Mouse (Mus musculus): ENCODE data around the gene Svop. TPM values are rescaled to one million over a fixed set of nuclear protein-coding genes. Genes with fewer than 3 reads are reported as not detected.

The Svop gene
- polyA plus RNA-seq, 1 experiment from 2014 or later: 2.1 TPM

GRCm38 (mm10) chr5:114065161-114065560 lies 26.2 kb downstream of the Svop start, which contains the start of gene Usp30:
Gene Usp30, plus strand, starts transcription at chr5:114065461.
- DNase-seq (ENCODE audit: low spot score) (no peak), ATAC-seq (ENCODE audit: low read depth) (no peak)
- Histone ChIP-seq H3K9ac (ENCODE audit: low read depth, low read length) (no peak within 1 kb of the TSS), H3K36me3 (ENCODE audit: control insufficient read depth, insufficient read depth, low read length) (no peaks in the 10 kb centered on the region), H3K4me1 (ENCODE audit: control insufficient read depth, insufficient read depth, low read length) (no peaks in the 10 kb centered on the region), H3K9me3 (ENCODE audit: control insufficient read depth, low read length) (no peaks in the 10 kb centered on the region), H3K27ac (replicated peaks; ENCODE audit: low read depth, low read length) (no peak within 1 kb of the TSS), H3K4me2 (ENCODE audit: low read depth, low read length) (no peak within 1 kb of the TSS), H3K27me3 (replicated peaks; ENCODE audit: control insufficient read depth, insufficient read depth, low read length) (no peaks in the 10 kb centered on the region), H3K4me3 (ENCODE audit: low read depth, low read length) (no peak within 1 kb of the TSS)
- 92% methylated on average over 6 of the region's 6 CpGs for WGBS

GRCm38 (mm10) chr5:114063958-114064357 lies 27.4 kb downstream of the Svop start:
- Histone ChIP-seq H3K27me3 (replicated peaks; ENCODE audit: control insufficient read depth, insufficient read depth, low read length) (no peaks in the 10 kb centered on the region), H3K4me1 (ENCODE audit: control insufficient read depth, insufficient read depth, low read length) (no peaks in the 10 kb centered on the region), H3K9me3 (ENCODE audit: control insufficient read depth, low read length) (no peaks in the 10 kb centered on the region), H3K36me3 (ENCODE audit: control insufficient read depth, insufficient read depth, low read length) (no peaks in the 10 kb centered on the region), H3K27ac (replicated peaks; ENCODE audit: low read depth, low read length) (no peak overlapping the region), H3K9ac (ENCODE audit: low read depth, low read length) (no peak overlapping the region), H3K4me3 (ENCODE audit: low read depth, low read length) (no peak overlapping the region), H3K4me2 (ENCODE audit: low read depth, low read length) (no peak overlapping the region)
- DNase-seq (ENCODE audit: low spot score) (no peak), ATAC-seq (ENCODE audit: low read depth) (no peak)
- WGBS: 68% methylated on average over 4 of the region's 4 CpGs

GRCm38 (mm10) chr5:114061675-114062074 lies 29.7 kb downstream of the Svop start:
- no peak for DNase-seq (ENCODE audit: low spot score)
- WGBS: 48% methylated on average over 6 of the region's 7 CpGs
- Histone ChIP-seq H3K9me3 (ENCODE audit: control insufficient read depth, low read length) (no peaks in the 10 kb centered on the region), H3K4me2 (ENCODE audit: low read depth, low read length) (no peak overlapping the region), H3K4me3 (ENCODE audit: low read depth, low read length) (no peak overlapping the region), H3K27me3 (replicated peaks; ENCODE audit: control insufficient read depth, insufficient read depth, low read length) (no peaks in the 10 kb centered on the region), H3K4me1 (ENCODE audit: control insufficient read depth, insufficient read depth, low read length) (no peaks in the 10 kb centered on the region), H3K36me3 (ENCODE audit: control insufficient read depth, insufficient read depth, low read length) (no peaks in the 10 kb centered on the region), H3K9ac (ENCODE audit: low read depth, low read length) (no peak overlapping the region), H3K27ac (replicated peaks; ENCODE audit: low read depth, low read length) (no peak overlapping the region)
- no peak for ATAC-seq (ENCODE audit: low read depth)

GRCm38 (mm10) chr5:114057129-114057731 lies 34.1 kb downstream of the Svop start:
- Histone ChIP-seq H3K4me3 (ENCODE audit: low read depth, low read length) (no peak overlapping the region), H3K27me3 (replicated peaks; ENCODE audit: control insufficient read depth, insufficient read depth, low read length) (no peaks in the 10 kb centered on the region), H3K9me3 (ENCODE audit: control insufficient read depth, low read length) (no peaks in the 10 kb centered on the region), H3K4me2 (ENCODE audit: low read depth, low read length) (no peak overlapping the region), H3K4me1 (ENCODE audit: control insufficient read depth, insufficient read depth, low read length) (no peaks in the 10 kb centered on the region), H3K9ac (ENCODE audit: low read depth, low read length) (no peak overlapping the region), H3K27ac (replicated peaks; ENCODE audit: low read depth, low read length) (no peak overlapping the region), H3K36me3 (ENCODE audit: control insufficient read depth, insufficient read depth, low read length) (no peaks in the 10 kb centered on the region)
- DNase-seq (ENCODE audit: low spot score) (no peak), ATAC-seq (ENCODE audit: low read depth) (no peak)
- WGBS: 72% methylated on average over 9 of the region's 9 CpGs

GRCm38 (mm10) chr5:114052246-114052761 lies 39.1 kb downstream of the Svop start:
- no peaks in the 10 kb centered on the region for H3K27me3 ChIP-seq (replicated peaks; ENCODE audit: control insufficient read depth, insufficient read depth, low read length)
- H3K9me3 ChIP-seq (ENCODE audit: control insufficient read depth, low read length): no peaks in the 10 kb centered on the region
- H3K4me3 ChIP-seq (ENCODE audit: low read depth, low read length): no peak overlapping the region; the same call in 1 of the 2 replicates
- no peaks in the 10 kb centered on the region for H3K36me3 ChIP-seq (ENCODE audit: control insufficient read depth, insufficient read depth, low read length)
- WGBS: 28% methylated on average over 9 of the region's 9 CpGs
- no peaks in the 10 kb centered on the region for H3K4me1 ChIP-seq (ENCODE audit: control insufficient read depth, insufficient read depth, low read length)
- H3K9ac ChIP-seq (ENCODE audit: low read depth, low read length): no peak overlapping the region
- DNase-seq (ENCODE audit: low spot score) (peak; percentile 73), ATAC-seq (ENCODE audit: low read depth) (peak; percentile 26; the same call in 1 of the 2 replicates)
- no peak overlapping the region for H3K27ac ChIP-seq (replicated peaks; ENCODE audit: low read depth, low read length)
- H3K4me2 ChIP-seq (ENCODE audit: low read depth, low read length): peak overlapping the region; percentile 36

GRCm38 (mm10) chr5:114048731-114049308 lies 42.5 kb downstream of the Svop start:
- WGBS: 54% methylated on average over 12 of the region's 12 CpGs

GRCm38 (mm10) chr5:114047182-114047581 lies 44.2 kb downstream of the Svop start:
- Histone ChIP-seq H3K4me1 (ENCODE audit: control insufficient read depth, insufficient read depth, low read length) (no peaks in the 10 kb centered on the region), H3K4me2 (ENCODE audit: low read depth, low read length) (no peak overlapping the region), H3K9ac (ENCODE audit: low read depth, low read length) (no peak overlapping the region), H3K36me3 (ENCODE audit: control insufficient read depth, insufficient read depth, low read length) (no peaks in the 10 kb centered on the region), H3K9me3 (ENCODE audit: control insufficient read depth, low read length) (no peaks in the 10 kb centered on the region), H3K4me3 (ENCODE audit: low read depth, low read length) (no peak overlapping the region), H3K27ac (replicated peaks; ENCODE audit: low read depth, low read length) (no peak overlapping the region), H3K27me3 (replicated peaks; ENCODE audit: control insufficient read depth, insufficient read depth, low read length) (no peaks in the 10 kb centered on the region)
- WGBS: 75% methylated on average over 5 of the region's 5 CpGs
- DNase-seq (ENCODE audit: low spot score): no peak
- ATAC-seq (ENCODE audit: low read depth): no peak

More at GRCm38 (mm10) chr5:114048731-114049308, 42.5 kb downstream of the Svop start:
- H3K36me3 ChIP-seq (ENCODE audit: control insufficient read depth, insufficient read depth, low read length): no peaks in the 10 kb centered on the region
- H3K27me3 ChIP-seq (replicated peaks; ENCODE audit: control insufficient read depth, insufficient read depth, low read length): no peaks in the 10 kb centered on the region
- H3K4me3 ChIP-seq (ENCODE audit: low read depth, low read length): no peak overlapping the region
- H3K4me1 ChIP-seq (ENCODE audit: control insufficient read depth, insufficient read depth, low read length): no peaks in the 10 kb centered on the region
- no peak overlapping the region for H3K9ac ChIP-seq (ENCODE audit: low read depth, low read length)
- no peaks in the 10 kb centered on the region for H3K9me3 ChIP-seq (ENCODE audit: control insufficient read depth, low read length)
- H3K27ac ChIP-seq (replicated peaks; ENCODE audit: low read depth, low read length): no peak overlapping the region
- ATAC-seq (ENCODE audit: low read depth) (no peak), DNase-seq (ENCODE audit: low spot score) (no peak)
- H3K4me2 ChIP-seq (ENCODE audit: low read depth, low read length): no peak overlapping the region

- WGBS: 52% methylated on average over 3 of the region's 3 CpGs
Measured at GRCm38 (mm10) chr5:114046604-114047003, 44.8 kb downstream of the Svop start.

GRCm38 (mm10) chr5:114046151-114046550 lies 45.2 kb downstream of the Svop start:
- WGBS: 59% methylated on average over 3 of the region's 3 CpGs
- Histone ChIP-seq H3K4me1 (ENCODE audit: control insufficient read depth, insufficient read depth, low read length) (0 out of 2 replicates have a peak, but pooled peaks cover under 1% of the 10 kb centered on the region), H3K27ac (replicated peaks; ENCODE audit: low read depth, low read length) (no peak overlapping the region), H3K4me3 (ENCODE audit: low read depth, low read length) (no peak overlapping the region), H3K36me3 (ENCODE audit: control insufficient read depth, insufficient read depth, low read length) (no peaks in the 10 kb centered on the region), H3K9ac (ENCODE audit: low read depth, low read length) (no peak overlapping the region), H3K27me3 (replicated peaks; ENCODE audit: control insufficient read depth, insufficient read depth, low read length) (no peaks in the 10 kb centered on the region), H3K9me3 (ENCODE audit: control insufficient read depth, low read length) (no peaks in the 10 kb centered on the region), H3K4me2 (ENCODE audit: low read depth, low read length) (no peak overlapping the region)
- ATAC-seq (ENCODE audit: low read depth) (no peak), DNase-seq (ENCODE audit: low spot score) (no peak)

More at GRCm38 (mm10) chr5:114046604-114047003, 44.8 kb downstream of the Svop start:
- DNase-seq (ENCODE audit: low spot score) (no peak), ATAC-seq (ENCODE audit: low read depth) (no peak)
- no peak overlapping the region for H3K9ac ChIP-seq (ENCODE audit: low read depth, low read length)
- no peak overlapping the region for H3K27ac ChIP-seq (replicated peaks; ENCODE audit: low read depth, low read length)
- no peak overlapping the region for H3K4me2 ChIP-seq (ENCODE audit: low read depth, low read length)
- H3K4me3 ChIP-seq (ENCODE audit: low read depth, low read length): no peak overlapping the region
- H3K27me3 ChIP-seq (replicated peaks; ENCODE audit: control insufficient read depth, insufficient read depth, low read length): no peaks in the 10 kb centered on the region
- H3K9me3 ChIP-seq (ENCODE audit: control insufficient read depth, low read length): no peaks in the 10 kb centered on the region
- no peaks in the 10 kb centered on the region for H3K36me3 ChIP-seq (ENCODE audit: control insufficient read depth, insufficient read depth, low read length)
- no peaks in the 10 kb centered on the region for H3K4me1 ChIP-seq (ENCODE audit: control insufficient read depth, insufficient read depth, low read length)
